Mouse (Mus musculus) midbrain, postnatal 0 days (tissue): Measurements from ENCODE around the gene Abhd16a. TPM values are rescaled to one million over a fixed set of nuclear protein-coding genes. Genes with fewer than 3 reads are reported as not detected.
A peak's percentile ranks its signal among the peaks of the same experiment; 100 is the strongest.

Source experiments
- ATAC-seq: fragments of 200-750 bp; cut with Nextera tagmentation; 2 replicates; pipeline ENCODE4 v1.8.0; 2017; ENCODE audit warnings: moderate number of reproducible peaks, mild to moderate bottlenecking, moderate TSS enrichment, moderate library complexity; ENCODE audit not compliant: low FRiP score
- DNase-seq: peaks from one replicate; pipeline ENCODE4 v3.0.0-alpha.2; 2015; ENCODE audit warnings: low spot score
- H3K27ac ChIP-seq: fragments of 300-500 bp; sonication (generic); 2 replicates; pipeline ENCODE4 v1.5.1; 2014; ENCODE audit warnings: low read depth, mild to moderate bottlenecking, low read length, mixed read lengths
- H3K27me3 ChIP-seq: fragments of 300-500 bp; sonication (generic); 2 replicates; pipeline ENCODE4 v1.6.1; 2014; ENCODE audit warnings: low read length, control low read depth, mixed read lengths; ENCODE audit not compliant: insufficient read depth
- H3K36me3 ChIP-seq: fragments of 300-500 bp; sonication (generic); 2 replicates; pipeline ENCODE4 v1.6.1; 2014; ENCODE audit warnings: low read length, control low read depth, mixed read lengths; ENCODE audit not compliant: insufficient read depth
- H3K4me1 ChIP-seq: fragments of 300-500 bp; sonication (generic); 2 replicates; pipeline ENCODE4 v1.6.1; 2014; ENCODE audit warnings: mild to moderate bottlenecking, control low read depth, antibody characterized with exemption, low read length, mixed read lengths; ENCODE audit not compliant: insufficient read depth
- H3K4me2 ChIP-seq: fragments of 300-500 bp; sonication (generic); 2 replicates; pipeline ENCODE4 v1.6.1; 2014; ENCODE audit warnings: low read depth, mild to moderate bottlenecking, low read length, mixed read lengths; ENCODE audit not compliant: poor library complexity, severe bottlenecking
- H3K4me3 ChIP-seq: fragments of 300-500 bp; sonication (generic); 2 replicates; pipeline ENCODE4 v1.5.1; 2014; ENCODE audit warnings: low read depth, mild to moderate bottlenecking, low read length, moderate library complexity
- H3K9ac ChIP-seq: fragments of 300-500 bp; sonication (generic); replicated peaks from 2 replicates; pipeline ENCODE4 v1.6.1; 2014; ENCODE audit warnings: mild to moderate bottlenecking, low read length, moderate library complexity, mixed read lengths; ENCODE audit not compliant: poor library complexity, severe bottlenecking
- H3K9me3 ChIP-seq: fragments of 300-500 bp; sonication (generic); 2 replicates; pipeline ENCODE4 v1.6.1; 2016; ENCODE audit warnings: low read length, control low read depth
- CTCF ChIP-seq: IDR thresholded peaks from 2 replicates; pipeline ENCODE4 v1.5.1; 2016; ENCODE audit warnings: antibody characterized with exemption, mild to moderate bottlenecking
- WGBS: fragments of 180-500 bp; shearing (Covaris S2); extraction: QIAGEN DNeasy Blood & Tissue Kit; methylation state at CpG from one replicate; pipeline ENCODE4 v1.1.7; 2014; 5-methylcytosine and 5-hydroxymethylcytosine counted together
- polyA plus RNA-seq: library from polyadenylated mRNA; unstranded; fragments of >200 nt; fragmentation: Nextera tagmentation; extraction: Ambion mirVana; gene quantifications from 2 replicates; pipeline ENCODE4 v1.2.1, GENCODE M21; 2015
- total RNA-seq: library from RNA; depleted of rRNA; stranded (reverse); fragments of >200 nt; gene quantifications from 2 replicates; pipeline ENCODE4 v1.2.3, GENCODE M21; 2014

The Abhd16a gene
- total and polyA plus RNA-seq, 2 experiments from 2014 or later, result 98.9 to 122 TPM

DNA sequence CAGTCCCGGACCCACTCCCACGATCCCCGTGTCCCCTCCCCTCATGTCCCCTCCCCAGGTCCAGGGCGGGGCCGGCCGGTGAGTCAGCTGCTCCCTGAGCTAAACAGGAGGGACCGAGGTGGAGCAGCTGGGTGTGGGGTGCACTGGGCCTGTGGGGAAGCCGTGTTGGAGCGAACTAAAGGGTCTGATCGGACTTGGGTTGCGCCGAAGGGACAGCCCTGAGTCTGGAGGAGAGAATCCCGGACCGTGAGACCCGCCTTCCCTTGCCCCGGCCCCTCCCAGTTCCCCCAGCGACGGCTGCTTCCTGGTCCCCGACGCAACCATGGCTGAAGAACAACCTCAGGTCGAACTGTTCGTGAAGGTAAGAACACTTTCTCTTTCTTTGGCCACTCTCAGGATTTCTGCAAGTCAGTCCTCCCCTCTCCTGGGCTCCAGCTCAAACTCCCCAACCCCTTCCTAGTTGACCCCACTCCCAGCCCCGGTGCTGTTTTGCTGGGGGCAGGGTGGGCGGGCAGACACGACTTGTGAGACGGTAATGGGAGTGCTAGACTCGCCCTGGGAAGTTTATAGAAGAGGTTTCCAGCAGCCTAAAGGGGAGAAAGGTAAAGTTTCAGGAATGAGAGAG is 38.8 kb upstream of the Abhd16a start:
- DNase-seq, result peak; percentile 59
- peak overlapping the region; percentile 31 for H3K4me3 ChIP-seq
- H3K9me3 ChIP-seq, result no peaks in the 10 kb centered on the region
- no peaks in the 10 kb centered on the region for H3K36me3 ChIP-seq
- peak overlapping the region; percentile 73 for H3K27ac ChIP-seq
- no peak for ATAC-seq
- TF ChIP-seq CTCF, result no peak
- peak overlapping the region; percentile 51 for H3K9ac ChIP-seq
- no peaks in the 10 kb centered on the region for H3K27me3 ChIP-seq
- 4% methylated on average over 27 of the region's 27 CpGs for WGBS
- no peaks in the 10 kb centered on the region; the same call in 1 of the 2 replicates for H3K4me1 ChIP-seq
- H3K4me2 ChIP-seq, result peak overlapping the region; percentile 54

GRCm38 (mm10) chr17:35051156-35052086 is 37.6 kb upstream of the Abhd16a start:
- Histone ChIP-seq H3K9me3 (no peaks in the 10 kb centered on the region), H3K4me2 (peak overlapping the region; percentile 54), H3K4me1 (no peaks in the 10 kb centered on the region), H3K9ac (peak overlapping the region; percentile 52), H3K27me3 (no peaks in the 10 kb centered on the region), H3K4me3 (peak overlapping the region; percentile 24), H3K27ac (peak overlapping the region; percentile 69), H3K36me3 (no peaks in the 10 kb centered on the region)
- no peak for TF ChIP-seq CTCF
- peak; percentile 48; the same call in 1 of the 2 replicates for ATAC-seq
- 7% methylated on average over 21 of the region's 21 CpGs for WGBS
- peak; percentile 87 for DNase-seq

GRCm38 (mm10) chr17:35052271-35052798 is 36.7 kb upstream of the Abhd16a start:
- H3K36me3 ChIP-seq, result no peaks in the 10 kb centered on the region
- H3K27me3 ChIP-seq, result no peaks in the 10 kb centered on the region
- H3K4me2 ChIP-seq, result peak overlapping the region; percentile 54; the same call in 1 of the 2 replicates
- H3K4me1 ChIP-seq, result no peaks in the 10 kb centered on the region
- no peak for ATAC-seq
- no peak for DNase-seq
- peak overlapping the region; percentile 49; the same call in 1 of the 2 replicates for H3K27ac ChIP-seq
- H3K9ac ChIP-seq, result no peak overlapping the region
- H3K4me3 ChIP-seq, result no peak overlapping the region
- H3K9me3 ChIP-seq, result no peaks in the 10 kb centered on the region
- WGBS, result 65% methylated on average over 12 of the region's 12 CpGs
- TF ChIP-seq CTCF, result no peak

DNA sequence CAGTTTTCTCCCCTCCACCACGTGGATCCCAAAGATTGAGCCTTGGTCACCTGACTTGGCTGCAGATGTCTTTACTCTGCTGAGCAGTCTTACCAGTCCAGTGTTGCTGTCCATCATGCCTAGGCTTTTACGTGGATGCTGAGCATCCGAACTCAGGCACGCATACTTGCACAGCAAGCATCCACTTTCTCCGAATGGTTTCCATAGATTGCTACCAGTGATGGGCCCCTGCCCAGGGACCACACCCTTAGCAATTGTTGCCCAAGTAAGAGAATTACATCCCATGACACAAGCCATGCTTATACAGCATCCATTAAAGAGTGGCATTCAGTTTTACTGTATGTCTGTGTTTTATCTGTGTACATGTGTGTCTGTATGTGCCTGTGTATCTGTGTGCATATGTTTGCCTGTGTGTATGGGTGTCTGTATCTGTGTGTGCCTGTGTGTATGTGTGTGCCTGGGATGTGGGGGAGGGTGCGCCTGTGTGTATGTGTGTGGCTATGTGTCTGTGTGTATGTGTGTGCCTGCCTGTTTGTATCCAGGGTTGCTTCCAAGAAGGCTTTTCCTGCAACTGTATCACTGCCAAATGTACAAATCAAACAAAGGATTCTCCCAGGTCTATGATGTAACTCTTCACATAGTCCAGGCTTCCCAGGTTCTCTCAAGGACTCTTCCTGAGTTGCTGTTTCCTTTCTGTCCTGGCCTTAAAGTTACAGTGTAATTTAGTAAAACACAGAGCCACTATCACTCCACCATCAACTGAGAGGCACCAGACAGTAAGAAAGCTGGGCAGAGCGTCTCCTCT is 33.2 kb upstream of the Abhd16a start:
- Histone ChIP-seq H3K4me1 (peaks cover 4% of the 10 kb centered on the region; the same call in 1 of the 2 replicates), H3K36me3 (no peaks in the 10 kb centered on the region), H3K27me3 (no peaks in the 10 kb centered on the region), H3K27ac (no peak overlapping the region), H3K4me2 (no peak overlapping the region), H3K9me3 (no peaks in the 10 kb centered on the region), H3K9ac (no peak overlapping the region), H3K4me3 (no peak overlapping the region)
- TF ChIP-seq CTCF, result no peak
- WGBS, result 90% methylated on average over 7 of the region's 7 CpGs
- DNase-seq (no peak), ATAC-seq (no peak)

DNA sequence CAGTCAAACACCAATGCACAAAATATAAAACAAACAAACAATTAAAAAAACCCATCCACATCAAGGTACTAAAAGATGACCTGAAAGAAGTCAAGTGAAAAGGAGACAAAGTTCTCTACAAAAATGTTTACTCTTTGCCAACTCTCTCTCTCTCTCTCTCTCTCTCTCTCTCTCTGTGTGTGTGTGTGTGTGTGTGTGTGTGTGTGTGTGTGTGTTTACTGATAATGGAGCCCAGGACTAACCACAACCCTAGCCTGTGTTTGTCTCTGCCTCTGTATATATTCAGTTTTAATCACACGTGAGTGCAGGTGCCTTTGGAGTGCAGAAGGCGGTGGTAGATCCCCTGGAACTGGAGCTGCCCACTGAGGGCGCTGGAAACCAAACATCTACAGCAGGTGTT is 32.0 kb upstream of the Abhd16a start:
- no peaks in the 10 kb centered on the region for H3K9me3 ChIP-seq
- no peak overlapping the region for H3K9ac ChIP-seq
- 86% methylated on average over 3 of the region's 3 CpGs for WGBS
- no peak overlapping the region for H3K4me2 ChIP-seq
- H3K4me3 ChIP-seq, result no peak overlapping the region
- TF ChIP-seq CTCF, result no peak
- peaks cover 6% of the 10 kb centered on the region; the same call in 1 of the 2 replicates for H3K36me3 ChIP-seq
- H3K27ac ChIP-seq, result no peak overlapping the region
- DNase-seq (no peak), ATAC-seq (no peak)
- peaks cover 4% of the 10 kb centered on the region; the same call in 1 of the 2 replicates for H3K4me1 ChIP-seq
- H3K27me3 ChIP-seq, result no peaks in the 10 kb centered on the region
